Mouse (Mus musculus) embryonic facial prominence, embryonic 15.5 days (tissue): ENCODE measurements around the gene Pemt. TPM values are rescaled to one million over a fixed set of nuclear protein-coding genes. Genes with fewer than 3 reads are reported as not detected.

Experiments used
- ATAC-seq: fragments of 200-750 bp; cut with Nextera tagmentation; 2 replicates; pipeline ENCODE4 v1.8.0; 2017; ENCODE audit warnings: low read depth, moderate TSS enrichment; ENCODE audit not compliant: insufficient number of reproducible peaks, low FRiP score, low TSS enrichment
- H3K27ac ChIP-seq: fragments of 300-500 bp; sonication (generic); replicated peaks from 2 replicates; pipeline ENCODE4 v1.5.1; 2015; ENCODE audit warnings: mild to moderate bottlenecking, inconsistent platforms
- H3K27me3 ChIP-seq: fragments of 300-500 bp; sonication (generic); 2 replicates; pipeline ENCODE4 v1.6.1; 2015; ENCODE audit warnings: inconsistent platforms
- H3K36me3 ChIP-seq: fragments of 300-500 bp; sonication (generic); 2 replicates; pipeline ENCODE4 v1.6.1; 2015; ENCODE audit warnings: mild to moderate bottlenecking, inconsistent platforms
- H3K4me1 ChIP-seq: fragments of 300-500 bp; sonication (generic); 2 replicates; pipeline ENCODE4 v1.6.1; 2015; ENCODE audit warnings: inconsistent platforms
- H3K4me2 ChIP-seq: fragments of 300-500 bp; sonication (generic); replicated peaks from 2 replicates; pipeline ENCODE4 v1.6.1; 2015; ENCODE audit warnings: mild to moderate bottlenecking, inconsistent platforms
- H3K4me3 ChIP-seq: fragments of 300-500 bp; sonication (generic); replicated peaks from 2 replicates; pipeline ENCODE4 v1.5.1; 2015; ENCODE audit warnings: mild to moderate bottlenecking, inconsistent platforms
- H3K9ac ChIP-seq: fragments of 300-500 bp; sonication (generic); 2 replicates; pipeline ENCODE4 v1.6.1; 2015; ENCODE audit warnings: inconsistent platforms
- H3K9me3 ChIP-seq: fragments of 300-500 bp; sonication (generic); replicated peaks from 2 replicates; pipeline ENCODE4 v1.6.1; 2016; ENCODE audit warnings: inconsistent platforms
- WGBS: fragments of 180-500 bp; shearing (Covaris S2); methylation state at CpG from one replicate; pipeline ENCODE4 v1.1.7; 2015; 5-methylcytosine and 5-hydroxymethylcytosine counted together
- polyA plus RNA-seq: library from polyadenylated mRNA; unstranded; fragments of >200 nt; fragmentation: Nextera tagmentation; extraction: Ambion mirVana; gene quantifications from 2 replicates; pipeline ENCODE4 v1.2.1, GENCODE M21; 2015

Gene Pemt
- polyA plus RNA-seq, 1 experiment from 2014 or later: 5.9 TPM

DNA sequence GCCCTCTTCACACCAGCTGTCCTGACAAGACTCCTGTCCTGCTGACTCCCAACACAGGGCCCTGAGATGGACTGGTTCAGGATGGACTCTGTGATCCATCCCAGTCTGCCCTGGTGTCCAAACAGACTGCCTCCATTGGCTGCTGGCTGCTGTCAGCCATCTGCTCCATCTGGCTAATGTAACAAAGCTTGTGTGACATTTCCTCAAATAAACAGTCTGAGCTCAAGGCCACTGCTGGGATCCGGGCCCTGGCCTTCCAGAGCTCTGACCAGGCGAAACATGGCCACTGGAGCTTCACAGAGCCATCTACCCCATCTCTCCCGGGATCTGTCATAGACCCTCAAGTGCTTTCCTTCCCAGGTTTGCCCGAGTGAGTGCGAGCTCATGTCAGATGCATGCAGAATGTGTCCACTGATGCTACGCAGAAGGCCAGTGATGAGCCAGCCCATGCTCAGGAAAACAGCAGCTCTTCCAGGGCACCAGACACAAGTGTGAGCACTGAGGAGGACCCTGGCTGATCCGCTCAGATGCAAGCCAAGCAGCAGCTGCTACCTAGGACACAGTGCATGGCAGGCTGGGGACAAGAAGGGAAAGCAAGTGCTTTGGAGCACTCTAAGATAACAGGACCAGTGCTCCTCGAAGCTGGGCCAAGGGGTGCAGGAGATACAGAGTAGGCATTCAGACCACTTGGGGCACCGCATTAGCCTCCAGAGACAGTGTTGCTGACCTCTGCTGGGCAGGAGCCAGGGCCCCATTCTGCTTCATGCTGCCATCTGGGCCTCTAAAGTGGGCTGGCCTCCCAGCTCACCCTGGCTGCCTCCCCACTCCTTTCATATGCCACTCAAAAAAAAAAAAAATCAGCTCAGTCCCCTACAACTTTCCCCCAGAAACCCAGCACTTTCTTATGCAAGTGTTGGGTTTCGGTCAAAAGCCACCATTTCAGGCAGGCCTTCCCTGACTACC is 18.1 kb downstream of the Pemt start:
- 68% methylated on average over 10 of the region's 10 CpGs for WGBS

DNA sequence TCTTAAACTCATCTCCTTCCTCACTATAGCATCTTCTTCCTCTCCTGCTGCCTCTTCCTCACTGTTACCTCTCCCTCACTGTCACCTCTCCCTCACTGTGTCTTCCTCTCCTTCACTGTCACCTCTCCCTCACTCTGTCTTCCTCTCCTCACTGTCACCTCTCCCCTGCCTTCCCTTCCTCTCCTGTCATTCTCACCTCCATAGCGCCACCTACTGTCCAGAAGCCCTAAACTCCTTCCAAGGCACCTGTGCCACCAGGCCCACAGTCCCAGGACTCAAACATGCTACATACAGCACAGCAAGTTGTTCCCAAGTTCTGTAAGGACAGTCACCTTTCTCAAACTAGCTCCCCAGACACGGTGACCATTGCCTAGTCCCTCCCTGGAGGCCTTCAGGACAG is 19.0 kb downstream of the Pemt start:
- peaks cover 5% of the 10 kb centered on the region; the same call in 1 of the 2 replicates for H3K4me1 ChIP-seq
- 5% methylated on average over 2 of the region's 2 CpGs for WGBS
- H3K4me3 ChIP-seq: no peak overlapping the region
- H3K4me2 ChIP-seq: no peak overlapping the region
- H3K27ac ChIP-seq: no peak overlapping the region
- no peak overlapping the region for H3K9ac ChIP-seq
- ATAC-seq: no peak
- H3K27me3 ChIP-seq: no peaks in the 10 kb centered on the region
- no peaks in the 10 kb centered on the region for H3K9me3 ChIP-seq
- no peaks in the 10 kb centered on the region for H3K36me3 ChIP-seq

More for the DNA sequence above, 18.1 kb downstream of the Pemt start:
- Histone ChIP-seq H3K9ac (no peak overlapping the region), H3K4me3 (no peak overlapping the region), H3K36me3 (no peaks in the 10 kb centered on the region), H3K4me2 (no peak overlapping the region), H3K4me1 (peaks cover 11% of the 10 kb centered on the region; the same call in 1 of the 2 replicates), H3K9me3 (no peaks in the 10 kb centered on the region), H3K27me3 (no peaks in the 10 kb centered on the region), H3K27ac (no peak overlapping the region)
- no peak for ATAC-seq

DNA sequence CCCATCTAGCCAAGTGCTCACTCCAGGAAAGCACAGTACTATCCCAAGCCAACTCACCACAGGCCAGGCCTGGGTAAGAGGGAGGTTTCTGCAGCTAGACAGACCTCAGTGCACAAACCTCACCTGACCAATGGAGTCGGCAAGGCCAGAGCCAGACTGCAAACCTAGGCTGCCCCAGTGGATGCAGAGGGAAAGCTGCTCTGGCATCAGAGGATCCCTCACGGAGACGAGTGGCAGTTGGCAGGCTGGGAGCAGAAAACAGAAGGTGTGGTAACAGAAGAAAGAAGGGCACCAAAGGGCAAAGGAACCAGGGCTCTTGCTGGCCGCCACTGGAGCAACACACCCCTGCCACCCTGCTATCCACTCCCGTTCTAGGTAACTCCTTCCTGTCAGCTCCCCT is 20.1 kb downstream of the Pemt start:
- Histone ChIP-seq H3K9me3 (no peaks in the 10 kb centered on the region), H3K4me3 (no peak overlapping the region), H3K4me2 (no peak overlapping the region), H3K27ac (no peak overlapping the region), H3K27me3 (no peaks in the 10 kb centered on the region), H3K4me1 (no peaks in the 10 kb centered on the region; the same call in 1 of the 2 replicates), H3K36me3 (no peaks in the 10 kb centered on the region), H3K9ac (no peak overlapping the region)
- 80% methylated on average over 5 of the region's 5 CpGs for WGBS
- no peak for ATAC-seq

DNA sequence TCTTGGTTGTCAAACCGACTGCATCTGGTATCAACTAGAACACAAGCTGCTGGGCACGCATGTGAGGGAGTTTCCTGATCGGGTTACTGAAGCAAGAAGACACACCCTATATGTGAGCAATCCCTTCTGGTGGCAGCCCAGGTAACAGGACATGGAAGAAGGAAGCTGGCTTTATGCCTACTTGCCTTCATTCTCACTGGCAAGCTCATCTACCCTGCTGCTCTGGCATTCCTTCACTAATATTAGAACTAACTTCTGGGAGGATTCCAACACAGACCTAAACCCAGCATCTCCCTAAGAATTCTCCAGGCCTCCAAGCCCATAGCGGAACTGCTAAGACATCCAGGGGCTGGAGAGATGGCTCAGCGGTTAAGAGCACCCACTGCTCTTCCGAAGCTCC is 25.1 kb downstream of the Pemt start:
- Histone ChIP-seq H3K4me3 (no peak overlapping the region), H3K9ac (no peak overlapping the region), H3K36me3 (no peaks in the 10 kb centered on the region), H3K27ac (no peak overlapping the region), H3K4me1 (no peaks in the 10 kb centered on the region), H3K27me3 (no peaks in the 10 kb centered on the region), H3K9me3 (no peaks in the 10 kb centered on the region), H3K4me2 (no peak overlapping the region)
- 73% methylated on average over 6 of the region's 6 CpGs for WGBS
- ATAC-seq: no peak

DNA sequence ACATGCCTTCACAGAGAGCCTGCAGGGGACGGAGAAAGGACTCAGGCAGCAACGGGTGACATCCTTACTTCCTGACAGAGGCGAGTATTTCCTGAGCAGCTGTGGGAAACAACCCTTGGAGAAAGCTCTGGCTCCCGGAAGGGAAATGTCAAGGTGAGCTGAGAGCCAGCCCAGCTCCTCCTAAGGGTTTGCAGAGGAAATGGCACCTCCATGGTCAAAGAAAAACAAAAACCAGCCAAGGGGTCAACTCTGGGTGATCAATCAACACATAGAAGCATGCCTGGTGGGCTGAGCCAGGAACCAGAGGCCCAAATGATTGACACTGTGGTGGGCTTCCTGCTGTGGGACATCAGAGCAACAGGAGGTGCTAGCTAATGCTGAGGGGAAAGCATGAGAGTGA is 29.6 kb downstream of the Pemt start:
- Histone ChIP-seq H3K36me3 (no peaks in the 10 kb centered on the region), H3K4me2 (no peak overlapping the region), H3K27ac (no peak overlapping the region), H3K4me1 (no peaks in the 10 kb centered on the region), H3K9ac (no peak overlapping the region), H3K4me3 (no peak overlapping the region), H3K9me3 (no peaks in the 10 kb centered on the region), H3K27me3 (no peaks in the 10 kb centered on the region)
- ATAC-seq: no peak
- WGBS: 68% methylated on average over 4 of the region's 4 CpGs

DNA sequence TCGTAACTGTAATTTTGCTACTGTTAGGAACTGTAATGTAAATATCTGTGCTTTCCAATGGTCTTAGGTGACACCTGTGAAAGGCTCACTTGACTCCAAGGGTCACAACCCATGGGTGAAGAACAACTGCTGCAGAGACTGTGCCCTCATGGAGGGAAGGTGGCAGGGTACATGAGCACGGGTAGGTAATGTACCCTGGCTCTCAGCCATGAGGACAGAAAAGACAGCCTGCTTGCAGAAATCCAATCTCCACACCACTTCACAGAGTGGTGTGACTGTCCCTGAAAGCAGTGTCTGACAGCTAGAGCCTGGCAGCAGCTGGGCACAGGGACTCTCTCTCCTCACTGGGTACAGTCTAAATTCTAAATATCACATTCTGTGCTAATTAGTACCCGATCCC is 34.8 kb downstream of the Pemt start:
- Histone ChIP-seq H3K27ac (no peak overlapping the region), H3K4me1 (no peaks in the 10 kb centered on the region), H3K4me2 (no peak overlapping the region), H3K36me3 (no peaks in the 10 kb centered on the region), H3K4me3 (no peak overlapping the region), H3K27me3 (no peaks in the 10 kb centered on the region), H3K9me3 (no peaks in the 10 kb centered on the region), H3K9ac (no peak overlapping the region)
- no peak for ATAC-seq
- WGBS: 78% methylated on average over 3 of the region's 3 CpGs

DNA sequence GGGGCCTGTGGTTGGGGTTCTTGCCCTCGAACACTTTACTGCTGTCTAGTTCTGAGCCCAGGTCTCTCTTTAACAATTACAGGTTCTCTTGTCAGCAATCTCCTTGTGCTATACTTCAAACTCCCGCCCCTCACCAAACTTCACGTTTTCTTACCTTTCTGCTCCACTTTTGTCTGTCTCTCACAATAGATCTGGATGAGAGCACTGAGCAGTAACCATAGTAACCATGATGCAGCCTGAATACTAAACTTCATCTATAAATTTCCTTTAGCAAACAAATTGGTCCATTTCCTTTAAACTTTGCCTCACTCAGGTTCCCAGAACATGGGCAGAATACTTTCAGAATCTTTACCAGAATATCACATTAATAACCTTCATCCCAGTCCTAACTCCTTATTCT is 36.8 kb downstream of the Pemt start:
- no peaks in the 10 kb centered on the region for H3K27me3 ChIP-seq
- no peaks in the 10 kb centered on the region for H3K36me3 ChIP-seq
- no peak overlapping the region for H3K4me2 ChIP-seq
- no peak overlapping the region for H3K4me3 ChIP-seq
- ATAC-seq: no peak
- H3K4me1 ChIP-seq: no peaks in the 10 kb centered on the region
- H3K9ac ChIP-seq: no peak overlapping the region
- no peak overlapping the region for H3K27ac ChIP-seq
- H3K9me3 ChIP-seq: no peaks in the 10 kb centered on the region
- 66% methylated on average over 3 of the region's 3 CpGs for WGBS

DNA sequence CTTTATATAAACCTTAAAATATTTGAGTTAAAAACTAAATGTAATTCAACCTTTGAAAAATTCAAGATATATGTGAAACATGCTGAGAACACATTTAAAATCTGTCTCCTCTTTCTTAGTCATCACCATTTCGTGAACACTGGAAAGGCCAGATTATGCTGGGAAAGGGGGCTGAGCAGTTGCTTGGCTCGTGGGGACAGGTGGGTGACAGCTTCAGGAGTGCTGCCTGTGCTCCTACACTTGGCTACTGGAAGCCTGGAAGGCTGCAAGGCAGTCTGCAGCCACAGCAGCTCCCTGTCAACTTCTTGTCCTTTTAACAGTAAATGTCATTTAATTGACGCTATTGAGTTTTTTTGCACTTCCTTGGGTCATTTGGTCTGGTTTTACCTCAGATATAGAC is 40.4 kb downstream of the Pemt start:
- Histone ChIP-seq H3K4me1 (no peaks in the 10 kb centered on the region), H3K27me3 (no peaks in the 10 kb centered on the region), H3K27ac (no peak overlapping the region), H3K36me3 (no peaks in the 10 kb centered on the region), H3K9me3 (no peaks in the 10 kb centered on the region), H3K4me3 (no peak overlapping the region), H3K4me2 (no peak overlapping the region), H3K9ac (no peak overlapping the region)
- ATAC-seq: no peak
- WGBS: 69% methylated on average over 3 of the region's 3 CpGs

DNA sequence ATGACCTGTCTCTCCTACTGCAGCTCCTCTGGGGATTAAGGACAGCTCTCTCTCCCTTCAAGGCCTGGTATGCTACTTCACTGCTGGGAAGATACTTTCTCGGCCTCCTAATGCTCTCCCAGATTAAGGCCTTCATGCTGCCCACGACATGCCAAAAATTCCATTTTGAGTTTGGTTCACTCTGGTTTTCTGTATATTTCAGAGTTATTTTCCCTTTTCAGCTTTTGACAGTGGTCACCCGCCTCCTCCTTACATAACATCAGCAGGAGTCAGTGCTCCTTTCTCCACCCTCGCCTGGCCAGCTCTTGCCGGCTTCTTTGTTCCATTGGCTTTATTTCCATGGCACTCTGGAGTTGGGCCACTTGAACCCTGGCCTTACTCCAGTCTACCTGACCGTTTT is 41.6 kb downstream of the Pemt start:
- Histone ChIP-seq H3K9ac (no peak overlapping the region), H3K27ac (no peak overlapping the region), H3K4me1 (no peaks in the 10 kb centered on the region), H3K4me3 (no peak overlapping the region), H3K9me3 (no peaks in the 10 kb centered on the region), H3K36me3 (no peaks in the 10 kb centered on the region), H3K27me3 (no peaks in the 10 kb centered on the region), H3K4me2 (no peak overlapping the region)
- WGBS: 79% methylated on average over 6 of the region's 6 CpGs
- ATAC-seq: no peak

DNA sequence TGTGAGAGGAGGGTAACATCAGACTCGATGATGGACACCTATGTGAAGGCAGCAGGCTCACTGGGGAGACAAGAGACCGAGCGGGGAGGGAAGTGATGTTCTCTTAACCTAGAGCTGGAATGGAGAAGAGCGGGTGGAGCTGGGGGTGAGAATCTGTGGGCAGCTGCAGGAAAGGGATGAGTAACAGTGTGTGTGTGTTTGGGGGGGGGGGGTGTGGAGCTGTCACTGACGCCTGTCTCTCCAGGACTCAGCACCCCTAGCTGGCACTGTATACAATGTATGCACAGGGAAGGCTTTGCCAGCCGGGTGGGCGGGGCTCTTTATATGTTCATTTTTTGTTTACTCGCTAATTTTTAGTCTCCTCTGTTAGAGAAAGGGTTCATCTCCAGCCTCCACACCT is 42.5 kb downstream of the Pemt start:
- no peak for ATAC-seq
- no peak overlapping the region for H3K27ac ChIP-seq
- no peaks in the 10 kb centered on the region for H3K9me3 ChIP-seq
- H3K27me3 ChIP-seq: no peaks in the 10 kb centered on the region
- no peak overlapping the region for H3K4me2 ChIP-seq
- 81% methylated on average over 8 of the region's 8 CpGs for WGBS
- H3K36me3 ChIP-seq: no peaks in the 10 kb centered on the region
- no peak overlapping the region for H3K9ac ChIP-seq
- H3K4me3 ChIP-seq: no peak overlapping the region
- H3K4me1 ChIP-seq: no peaks in the 10 kb centered on the region

DNA sequence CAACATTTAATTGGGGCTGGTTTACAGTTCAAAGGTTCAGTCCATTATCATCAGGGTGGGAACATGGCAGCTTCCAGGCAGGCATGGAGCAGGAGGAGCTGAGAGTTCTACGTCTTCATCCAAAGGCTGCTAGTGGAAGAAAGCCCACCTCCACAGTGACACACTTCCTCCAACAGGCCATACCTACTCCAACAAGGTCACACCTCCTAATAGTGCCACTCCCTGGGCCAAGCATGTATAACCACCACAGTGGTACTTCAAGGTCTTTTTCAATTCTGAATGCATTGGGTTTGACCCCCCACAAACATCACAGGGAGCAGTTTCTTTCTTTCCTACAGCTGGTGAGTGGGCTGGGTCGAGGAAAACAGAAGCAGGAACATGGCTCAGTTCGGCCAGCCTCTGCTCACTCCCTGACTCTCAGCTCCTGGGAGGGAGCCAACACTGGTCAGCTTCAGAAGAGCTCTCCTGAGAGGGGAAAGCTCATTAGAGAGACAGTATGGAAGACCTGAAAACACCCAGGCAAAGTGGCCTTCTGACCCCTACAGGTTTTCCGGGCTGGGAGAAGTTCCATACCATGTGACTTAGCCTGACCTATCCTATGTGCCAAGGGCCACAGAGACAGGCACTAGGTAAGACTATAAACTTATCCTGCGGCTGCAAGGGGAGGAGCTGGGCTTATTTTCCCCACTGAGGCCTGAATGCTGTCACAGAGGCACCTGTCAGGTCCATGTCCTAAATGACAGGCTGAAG is 44.9 kb downstream of the Pemt start:
- Histone ChIP-seq H3K36me3 (no peaks in the 10 kb centered on the region), H3K4me1 (no peaks in the 10 kb centered on the region), H3K27ac (no peak overlapping the region), H3K9me3 (no peaks in the 10 kb centered on the region), H3K27me3 (no peaks in the 10 kb centered on the region), H3K9ac (no peak overlapping the region), H3K4me3 (no peak overlapping the region), H3K4me2 (no peak overlapping the region)
- ATAC-seq: no peak
- WGBS: 71% methylated on average over 5 of the region's 5 CpGs
